Mouse (Mus musculus) midbrain, embryonic 16.5 days (tissue): ENCODE measurements around the gene Gramd1b. TPM values are rescaled to one million over a fixed set of nuclear protein-coding genes. Genes with fewer than 3 reads are reported as not detected.
A peak's percentile ranks its signal among the peaks of the same experiment; 100 is the strongest.

Experiments used
- ATAC-seq: fragments of 200-750 bp; cut with Nextera tagmentation; 2 replicates; pipeline ENCODE4 v1.8.0; 2017; ENCODE audit warnings: moderate TSS enrichment
- H3K27ac ChIP-seq: fragments of 300-500 bp; sonication (generic); 2 replicates; pipeline ENCODE4 v1.5.1; 2014; ENCODE audit warnings: mild to moderate bottlenecking, low read length, mixed read lengths
- H3K27me3 ChIP-seq: fragments of 300-500 bp; sonication (generic); 2 replicates; pipeline ENCODE4 v1.6.1; 2014; ENCODE audit warnings: low read depth, low read length, mixed read lengths; ENCODE audit not compliant: control insufficient read depth, insufficient read depth
- H3K36me3 ChIP-seq: fragments of 300-500 bp; sonication (generic); 2 replicates; pipeline ENCODE4 v1.6.1; 2014; ENCODE audit warnings: mild to moderate bottlenecking, low read length, moderate library complexity, mixed read lengths; ENCODE audit not compliant: control insufficient read depth, insufficient read depth
- H3K4me1 ChIP-seq: fragments of 300-500 bp; sonication (generic); 2 replicates; pipeline ENCODE4 v1.6.1; 2014; ENCODE audit warnings: mild to moderate bottlenecking, low read length, mixed read lengths; ENCODE audit not compliant: control insufficient read depth, insufficient read depth
- H3K4me2 ChIP-seq: fragments of 300-500 bp; sonication (generic); 2 replicates; pipeline ENCODE4 v1.6.1; 2014; ENCODE audit warnings: mild to moderate bottlenecking, low read length, mixed read lengths
- H3K4me3 ChIP-seq: fragments of 300-500 bp; sonication (generic); 2 replicates; pipeline ENCODE4 v1.5.1; 2014; ENCODE audit warnings: low read depth, mild to moderate bottlenecking, low read length, moderate library complexity, mixed read lengths
- H3K9ac ChIP-seq: fragments of 300-500 bp; sonication (generic); 2 replicates; pipeline ENCODE4 v1.6.1; 2014; ENCODE audit warnings: low read depth, low read length, mixed read lengths
- H3K9me3 ChIP-seq: fragments of 300-500 bp; sonication (generic); replicated peaks from 2 replicates; pipeline ENCODE4 v1.6.1; 2014; ENCODE audit warnings: mild to moderate bottlenecking, low read length, mixed read lengths; ENCODE audit not compliant: control insufficient read depth, poor library complexity, severe bottlenecking
- WGBS: fragments of 180-500 bp; shearing (Covaris S2); extraction: QIAGEN DNeasy Blood & Tissue Kit; methylation state at CpG from one replicate; pipeline ENCODE4 v1.1.7; 2014; 5-methylcytosine and 5-hydroxymethylcytosine counted together
- polyA plus RNA-seq: library from polyadenylated mRNA; unstranded; fragments of >200 nt; fragmentation: Nextera tagmentation; extraction: Ambion mirVana; gene quantifications from 2 replicates; pipeline ENCODE4 v1.2.1, GENCODE M21; 2015

Gene Gramd1b
- polyA plus RNA-seq, 1 experiment from 2014 or later, result 20.3 TPM

- whole genome bisulfite sequencing, result 72% methylated on average over 3 of the region's 3 CpGs
- Histone ChIP-seq H3K36me3 (no peaks in the 10 kb centered on the region), H3K9me3 (no peaks in the 10 kb centered on the region), H3K9ac (no peak overlapping the region), H3K4me2 (no peak overlapping the region), H3K27me3 (no peaks in the 10 kb centered on the region), H3K4me1 (peaks cover 9% of the 10 kb centered on the region), H3K27ac (no peak overlapping the region; the same call in 1 of the 2 replicates), H3K4me3 (no peak overlapping the region)
- no peak for ATAC-seq
Measured at GRCm38 (mm10) chr9:40382508-40382907, 148.7 kb downstream of the Gramd1b start.

- H3K9ac ChIP-seq, result no peak overlapping the region; the same call in 1 of the 2 replicates
- peak overlapping the region; percentile 8; the same call in 1 of the 2 replicates for H3K4me2 ChIP-seq
- H3K4me3 ChIP-seq, result no peak overlapping the region
- peak overlapping the region; percentile 10; the same call in 1 of the 2 replicates for H3K27ac ChIP-seq
- peak; percentile 73 for ATAC-seq
- no peaks in the 10 kb centered on the region for H3K9me3 ChIP-seq
- WGBS, result 15% methylated on average over 15 of the region's 15 CpGs
- peaks cover 12% of the 10 kb centered on the region for H3K4me1 ChIP-seq
- H3K36me3 ChIP-seq, result no peaks in the 10 kb centered on the region
- no peaks in the 10 kb centered on the region for H3K27me3 ChIP-seq
Measured at GRCm38 (mm10) chr9:40381416-40382411, 149.5 kb downstream of the Gramd1b start.

DNA sequence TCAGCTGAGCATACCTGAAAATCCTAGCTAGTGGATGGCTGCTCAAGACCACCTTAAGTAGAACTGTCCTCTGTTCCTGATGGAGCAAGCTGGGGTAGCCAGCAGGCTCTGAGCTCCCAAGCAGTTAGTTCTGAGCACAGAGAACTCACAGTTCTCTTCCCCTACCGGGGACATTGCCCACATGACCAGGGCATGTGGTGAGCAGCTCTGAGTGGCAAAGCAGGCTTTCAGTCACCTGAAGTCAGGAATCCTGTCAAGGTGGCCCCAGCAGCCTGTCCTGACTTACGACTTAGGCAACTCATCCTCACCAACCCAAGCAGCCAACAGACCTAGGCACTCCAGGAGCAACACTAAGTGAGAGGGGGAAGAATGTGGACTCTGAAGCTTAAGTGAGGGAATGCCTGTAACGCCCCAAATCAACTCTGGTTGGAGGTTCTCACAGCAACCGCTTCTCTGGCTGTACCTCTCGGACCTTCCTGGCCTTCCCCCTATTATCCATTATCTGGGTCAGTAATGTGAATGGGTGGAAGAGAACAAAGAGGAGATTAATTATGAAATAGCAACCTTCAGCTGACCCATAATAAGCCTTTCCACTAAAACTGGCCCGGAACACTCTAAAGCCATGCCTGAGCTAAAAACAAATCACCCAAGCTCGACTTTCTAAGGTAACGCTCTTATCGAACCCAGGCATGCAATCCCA lies 154.3 kb downstream of the Gramd1b start:
- Histone ChIP-seq H3K36me3 (no peaks in the 10 kb centered on the region), H3K9ac (peak overlapping the region; percentile 67), H3K4me3 (peak overlapping the region; percentile 43), H3K27me3 (no peaks in the 10 kb centered on the region), H3K27ac (no peak overlapping the region; the same call in 1 of the 2 replicates), H3K4me1 (peaks cover 34% of the 10 kb centered on the region), H3K9me3 (no peaks in the 10 kb centered on the region), H3K4me2 (peak overlapping the region; percentile 66)
- WGBS, result 57% methylated on average over 9 of the region's 9 CpGs
- ATAC-seq, result peak; percentile 34

DNA sequence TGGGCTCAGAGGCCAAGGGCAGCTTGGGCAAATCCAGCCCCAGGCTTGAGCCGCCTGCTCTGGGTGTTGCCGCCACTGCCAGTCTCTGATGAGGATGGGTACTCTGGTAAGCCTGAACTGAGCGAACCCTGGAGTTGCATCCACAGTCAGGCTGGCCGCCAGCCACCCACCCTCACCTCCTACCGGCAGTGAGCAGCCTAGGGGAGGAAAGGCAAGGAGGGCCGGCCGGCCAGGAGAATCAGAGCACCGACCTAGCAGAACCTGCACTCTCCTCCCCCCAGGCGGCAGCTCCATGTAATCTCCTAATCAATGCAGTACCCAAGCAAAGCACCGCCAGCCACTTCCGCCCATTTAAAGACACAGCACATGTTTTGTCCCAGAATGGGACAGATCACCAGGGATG lies 155.0 kb downstream of the Gramd1b start:
- WGBS, result 3% methylated on average over 11 of the region's 11 CpGs
- peak overlapping the region; percentile 48 for H3K27ac ChIP-seq
- peaks cover 30% of the 10 kb centered on the region for H3K4me1 ChIP-seq
- H3K4me2 ChIP-seq, result peak overlapping the region; percentile 66
- peak overlapping the region; percentile 67 for H3K9ac ChIP-seq
- H3K4me3 ChIP-seq, result peak overlapping the region; percentile 43
- peak; percentile 86 for ATAC-seq
- no peaks in the 10 kb centered on the region for H3K9me3 ChIP-seq
- no peaks in the 10 kb centered on the region for H3K36me3 ChIP-seq
- H3K27me3 ChIP-seq, result no peaks in the 10 kb centered on the region

- Histone ChIP-seq H3K4me1 (peaks cover 30% of the 10 kb centered on the region), H3K36me3 (no peaks in the 10 kb centered on the region), H3K4me3 (peak overlapping the region; percentile 43), H3K27ac (no peak overlapping the region), H3K9ac (peak overlapping the region; percentile 67; the same call in 1 of the 2 replicates), H3K4me2 (peak overlapping the region; percentile 66), H3K9me3 (no peaks in the 10 kb centered on the region), H3K27me3 (no peaks in the 10 kb centered on the region)
- WGBS, result 46% methylated on average over 6 of the region's 6 CpGs
- peak; percentile 31; the same call in 1 of the 2 replicates for ATAC-seq
Measured at GRCm38 (mm10) chr9:40375518-40375917, 155.7 kb downstream of the Gramd1b start.

DNA sequence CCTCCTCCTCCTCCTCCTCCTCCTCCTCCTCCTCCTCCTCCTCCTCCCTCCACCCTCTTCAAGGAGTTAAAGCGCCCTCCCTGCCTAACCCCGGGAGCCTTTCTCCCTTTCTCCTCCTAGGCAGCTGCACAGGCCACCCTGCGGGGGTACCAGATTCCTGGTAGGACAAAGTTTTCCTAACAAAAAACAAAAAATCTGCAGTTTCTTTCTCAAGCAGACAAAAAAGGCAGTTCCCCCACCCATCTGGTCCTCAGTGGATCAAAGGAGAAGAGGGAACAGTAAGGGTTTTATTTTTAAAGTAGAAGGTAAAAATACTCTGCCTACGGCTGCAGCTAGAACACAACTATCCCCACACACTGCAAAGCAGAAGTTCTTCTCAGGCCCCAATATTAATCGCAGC lies 156.2 kb downstream of the Gramd1b start:
- Histone ChIP-seq H3K27me3 (no peaks in the 10 kb centered on the region), H3K27ac (no peak overlapping the region), H3K36me3 (no peaks in the 10 kb centered on the region), H3K9me3 (no peaks in the 10 kb centered on the region), H3K4me3 (peak overlapping the region; percentile 43), H3K4me2 (peak overlapping the region; percentile 66), H3K4me1 (peaks cover 30% of the 10 kb centered on the region), H3K9ac (no peak overlapping the region)
- no peak for ATAC-seq
- WGBS, result 35% methylated on average over 4 of the region's 5 CpGs

DNA sequence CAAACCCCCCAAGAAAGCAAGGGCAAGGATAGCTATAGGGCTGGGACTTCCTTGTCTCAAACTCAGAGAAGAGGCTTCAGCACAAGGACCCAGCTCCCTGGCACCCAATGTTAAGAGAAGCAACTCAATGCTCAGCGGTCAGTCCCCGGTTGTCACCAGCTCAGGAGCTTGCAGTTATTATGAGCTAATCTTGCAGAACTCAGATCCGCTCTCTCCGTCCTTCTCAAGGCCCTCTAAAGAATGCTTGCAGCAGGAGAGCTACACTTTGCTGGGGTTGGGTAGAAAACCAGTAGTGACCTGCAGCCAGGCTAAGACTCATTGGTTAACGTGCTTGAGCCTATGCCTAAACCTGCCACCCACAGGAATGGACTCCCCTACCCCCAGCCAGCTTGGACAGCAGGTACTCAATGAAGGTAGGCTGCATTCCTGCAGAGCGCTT lies 156.6 kb downstream of the Gramd1b start:
- Histone ChIP-seq H3K36me3 (no peaks in the 10 kb centered on the region), H3K9me3 (no peaks in the 10 kb centered on the region), H3K27ac (no peak overlapping the region), H3K4me2 (peak overlapping the region; percentile 38), H3K4me1 (peaks cover 30% of the 10 kb centered on the region), H3K9ac (peak overlapping the region; percentile 18; the same call in 1 of the 2 replicates), H3K27me3 (no peaks in the 10 kb centered on the region), H3K4me3 (no peak overlapping the region)
- ATAC-seq, result no peak
- WGBS, result 68% methylated on average over 6 of the region's 6 CpGs

GRCm38 (mm10) chr9:40374052-40374451 lies 157.1 kb downstream of the Gramd1b start:
- ATAC-seq, result no peak
- H3K27me3 ChIP-seq, result no peaks in the 10 kb centered on the region
- H3K27ac ChIP-seq, result no peak overlapping the region
- H3K4me1 ChIP-seq, result peaks cover 30% of the 10 kb centered on the region
- WGBS, result 58% methylated on average over 11 of the region's 11 CpGs
- H3K4me3 ChIP-seq, result no peak overlapping the region
- H3K9me3 ChIP-seq, result no peaks in the 10 kb centered on the region
- H3K36me3 ChIP-seq, result no peaks in the 10 kb centered on the region
- H3K4me2 ChIP-seq, result peak overlapping the region; percentile 38
- no peak overlapping the region for H3K9ac ChIP-seq
